Mouse (Mus musculus): ENCODE results near the gene Dennd1c. TPM values are rescaled to one million over a fixed set of nuclear protein-coding genes. Genes with fewer than 3 reads are reported as not detected.

Dennd1c gene
- total RNA-seq (2012; rRNA removed) = 0.45 and 0.53 TPM in 2 replicates

- H3K36me3 ChIP-seq (ENCODE audit: control insufficient read depth, insufficient read depth, low read length, poor library complexity, severe bottlenecking) = no peaks in the 10 kb centered on the region
- DNase-seq (ENCODE audit: low read depth, low spot score) = no peak
- TF ChIP-seq ZC3H11A (IDR thresholded peaks at IDR 0.05; ENCODE audit: borderline replicate concordance, low read depth, low read length) (no peak), HCFC1 (IDR thresholded peaks at IDR 0.05; ENCODE audit: borderline replicate concordance, insufficient read depth, low read length) (no peak), ZNF384 (IDR thresholded peaks at IDR 0.05; ENCODE audit: low read depth, low read length) (no peak)
These were observed at the start of gene Dennd1c for GRCm38 (mm10) chr17:57078336-57078735. TSS of gene Dennd1c (minus strand) at chr17:57078514.

GRCm38 (mm10) chr17:57125853-57126622, 47.7 kb upstream of the Dennd1c start:
- no peak for TF ChIP-seq ZNF384 (IDR thresholded peaks at IDR 0.05; ENCODE audit: low read depth, low read length)
- Histone ChIP-seq H3K36me3 (ENCODE audit: control insufficient read depth, insufficient read depth, low read length, poor library complexity, severe bottlenecking) (no peaks in the 10 kb centered on the region), H3K27ac (ENCODE audit: insufficient read depth, low read depth, low read length, poor library complexity, severe bottlenecking) (no peak overlapping the region), H3K4me3 (ENCODE audit: insufficient read depth in 1 of 2, low read depth in 1 of 2, low read length in 2 of 2, poor library complexity in 1 of 2, severe bottlenecking in 1 of 2) (no peak overlapping the region), H3K9ac (ENCODE audit: insufficient read depth, low read depth, low read length, poor library complexity, severe bottlenecking) (no peak overlapping the region), H3K4me1 (ENCODE audit: control insufficient read depth in 2 of 2, insufficient read depth in 2 of 2, low read length in 2 of 2, poor library complexity in 1 of 2) (peaks cover 0 to 5% of the 10 kb centered on the region in 2 experiments; a peak in 1 of 4 replicates), H3K9me3 (ENCODE audit: control insufficient read depth, insufficient read depth, low read depth, low read length) (no peaks in the 10 kb centered on the region)
- no peak for DNase-seq (ENCODE audit: low read depth, low spot score)
- in situ Hi-C loops (cut with MboI; ENCODE audit: low sequenced_read_pairs in 2 of 2, unreplicated experiment in 2 of 2) = no loop called here

More at GRCm38 (mm10) chr17:57078336-57078735, at the start of gene Dennd1c:
- Histone ChIP-seq H3K9me3 (ENCODE audit: control insufficient read depth, insufficient read depth, low read depth, low read length) (no peaks in the 10 kb centered on the region), H3K4me3 (ENCODE audit: insufficient read depth in 1 of 2, low read depth in 1 of 2, low read length in 2 of 2, poor library complexity in 1 of 2, severe bottlenecking in 1 of 2) (no peak within 1 kb of the TSS), H3K27ac (ENCODE audit: insufficient read depth, low read depth, low read length, poor library complexity, severe bottlenecking) (no peak within 1 kb of the TSS), H3K9ac (ENCODE audit: insufficient read depth, low read depth, low read length, poor library complexity, severe bottlenecking) (no peak within 1 kb of the TSS), H3K4me1 (ENCODE audit: control insufficient read depth in 2 of 2, insufficient read depth in 2 of 2, low read length in 2 of 2, poor library complexity in 1 of 2) (peaks cover 0 to 13% of the 10 kb centered on the region in 2 experiments; a peak in 2 of 4 replicates)
- in situ Hi-C loops (cut with MboI; ENCODE audit: low sequenced_read_pairs in 2 of 2, unreplicated experiment in 2 of 2) = no loop called here

- in situ Hi-C loops (cut with MboI; ENCODE audit: low sequenced_read_pairs in 2 of 2, unreplicated experiment in 2 of 2) = no loop called here
- H3K9me3 ChIP-seq (ENCODE audit: control insufficient read depth, insufficient read depth, low read depth, low read length) = no peaks in the 10 kb centered on the region
These were observed 46.5 kb upstream of the Dennd1c start for GRCm38 (mm10) chr17:57124792-57125191.

GRCm38 (mm10) chr17:57123192-57124118, 45.1 kb upstream of the Dennd1c start:
- H3K27ac ChIP-seq (ENCODE audit: insufficient read depth, low read depth, low read length, poor library complexity, severe bottlenecking) = no peak overlapping the region
- TF ChIP-seq CHD2 (IDR thresholded peaks at IDR 0.05; ENCODE audit: low read depth, low read length) (no peak), ZC3H11A (IDR thresholded peaks at IDR 0.05; ENCODE audit: borderline replicate concordance, low read depth, low read length) (no peak), MAFK (IDR thresholded peaks at IDR 0.05; ENCODE audit: insufficient read depth, low read depth, low read length) (no peak), HCFC1 (IDR thresholded peaks at IDR 0.05; ENCODE audit: borderline replicate concordance, insufficient read depth, low read length) (no peak), ZNF384 (IDR thresholded peaks at IDR 0.05; ENCODE audit: low read depth, low read length) (no peak)
- in situ Hi-C loops (cut with MboI; ENCODE audit: low sequenced_read_pairs in 2 of 2, unreplicated experiment in 2 of 2) = no loop called here
- no peak overlapping the region for H3K4me3 ChIP-seq (ENCODE audit: insufficient read depth in 1 of 2, low read depth in 1 of 2, low read length in 2 of 2, poor library complexity in 1 of 2, severe bottlenecking in 1 of 2)
- H3K9ac ChIP-seq (ENCODE audit: insufficient read depth, low read depth, low read length, poor library complexity, severe bottlenecking) = no peak overlapping the region
- no peaks in the 10 kb centered on the region for H3K9me3 ChIP-seq (ENCODE audit: control insufficient read depth, insufficient read depth, low read depth, low read length)
- peaks cover 0 to 5% of the 10 kb centered on the region in 2 experiments; a peak in 2 of 4 replicates for H3K4me1 ChIP-seq (ENCODE audit: control insufficient read depth in 2 of 2, insufficient read depth in 2 of 2, low read length in 2 of 2, poor library complexity in 1 of 2)
- no peaks in the 10 kb centered on the region for H3K36me3 ChIP-seq (ENCODE audit: control insufficient read depth, insufficient read depth, low read length, poor library complexity, severe bottlenecking)
- no peak for DNase-seq (ENCODE audit: low read depth, low spot score)

More at GRCm38 (mm10) chr17:57124792-57125191, 46.5 kb upstream of the Dennd1c start:
- Histone ChIP-seq H3K9ac (ENCODE audit: insufficient read depth, low read depth, low read length, poor library complexity, severe bottlenecking) (no peak overlapping the region), H3K4me3 (ENCODE audit: insufficient read depth in 1 of 2, low read depth in 1 of 2, low read length in 2 of 2, poor library complexity in 1 of 2, severe bottlenecking in 1 of 2) (no peak overlapping the region), H3K4me1 (ENCODE audit: control insufficient read depth in 2 of 2, insufficient read depth in 2 of 2, low read length in 2 of 2, poor library complexity in 1 of 2) (peaks cover 0 to 5% of the 10 kb centered on the region in 2 experiments; a peak in 1 of 4 replicates), H3K27ac (ENCODE audit: insufficient read depth, low read depth, low read length, poor library complexity, severe bottlenecking) (no peak overlapping the region), H3K36me3 (ENCODE audit: control insufficient read depth, insufficient read depth, low read length, poor library complexity, severe bottlenecking) (no peaks in the 10 kb centered on the region)
- DNase-seq (ENCODE audit: low read depth, low spot score) = no peak
- TF ChIP-seq ZC3H11A (IDR thresholded peaks at IDR 0.05; ENCODE audit: borderline replicate concordance, low read depth, low read length) = no peak
- TF ChIP-seq MAFK (IDR thresholded peaks at IDR 0.05; ENCODE audit: insufficient read depth, low read depth, low read length) = no peak
- TF ChIP-seq ZNF384 (IDR thresholded peaks at IDR 0.05; ENCODE audit: low read depth, low read length) = no peak
- no peak for TF ChIP-seq HCFC1 (IDR thresholded peaks at IDR 0.05; ENCODE audit: borderline replicate concordance, insufficient read depth, low read length)
- no peak for TF ChIP-seq CHD2 (IDR thresholded peaks at IDR 0.05; ENCODE audit: low read depth, low read length)

Data from ES-E14 (cell line).